Mouse (Mus musculus) CH12.LX (cell line): ENCODE measurements at regions not wholly inside any gene's neighbourhood (a gene's known extent, or its start where the extent isn't known, plus 50 kb on each side); places are given as distances from the start of the nearest gene placed in this dataset.

ENCODE experiments used
- DNase-seq: peaks from one replicate; pipeline ENCODE4 v3.0.0-alpha.2; 2013; ENCODE audit errors: extremely low read depth
- H3K27ac ChIP-seq: 2 replicates; pipeline ENCODE4 v1.5.1; 2012; ENCODE audit warnings: low read depth, mild to moderate bottlenecking, control low read depth, moderate library complexity; ENCODE audit not compliant: insufficient read depth
- H3K27me3 ChIP-seq: replicated peaks from 2 replicates; pipeline ENCODE3; 2012; ENCODE audit warnings: inconsistent platforms
- H3K36me3 ChIP-seq, 2 experiments: replicated peaks in 1 of 2; 2 replicates each; pipeline versions ENCODE3 to v1.6.1; 2012; ENCODE audit warnings: inconsistent platforms in 1 of 2, low read length in 1 of 2, mild to moderate bottlenecking in 1 of 2, mixed read lengths in 1 of 2, moderate library complexity in 1 of 2; ENCODE audit not compliant: control insufficient read depth in 1 of 2, insufficient read depth in 1 of 2
- H3K4me1 ChIP-seq, 2 experiments: 2 replicates each; pipeline ENCODE4 v1.6.1; 2012; ENCODE audit warnings: inconsistent platforms in 1 of 2, moderate library complexity in 1 of 2; ENCODE audit not compliant: insufficient read depth in 2 of 2, control insufficient read depth in 1 of 2
- H3K4me2 ChIP-seq: 2 replicates; pipeline ENCODE4 v1.6.1; 2012; ENCODE audit warnings: low read depth, mild to moderate bottlenecking, control low read depth; ENCODE audit not compliant: poor library complexity, insufficient read depth, severe bottlenecking
- H3K4me3 ChIP-seq, 3 experiments: fragments of 150-350 bp in 1 of 3; sonication (generic) in 1 of 3; replicated peaks in 1 of 3; 2 replicates each; pipeline versions ENCODE3 to v1.5.1; 2011 to 2012; ENCODE audit warnings: low read depth in 2 of 3, low read length in 2 of 3, mild to moderate bottlenecking in 2 of 3, moderate library complexity in 2 of 3, control low read depth in 1 of 3, improper control_type of control experiment in 1 of 3, inconsistent platforms in 1 of 3, mixed read lengths in 1 of 3; ENCODE audit not compliant: poor library complexity in 1 of 3
- H3K79me2 ChIP-seq: replicated peaks from 2 replicates; pipeline ENCODE4 v1.6.1; 2012; ENCODE audit warnings: mild to moderate bottlenecking, moderate library complexity; ENCODE audit not compliant: control insufficient read depth, poor library complexity, insufficient read depth, severe bottlenecking; ENCODE audit errors: extremely low read depth
- H3K9ac ChIP-seq: 2 replicates; pipeline ENCODE4 v1.6.1; 2012; ENCODE audit warnings: low read depth, mild to moderate bottlenecking, control low read depth, moderate library complexity; ENCODE audit not compliant: insufficient read depth
- H3K9me3 ChIP-seq: replicated peaks from 2 replicates; pipeline ENCODE3; 2012; ENCODE audit warnings: low read length, inconsistent platforms, mixed read lengths
- CHD1 ChIP-seq: IDR thresholded peaks from 2 replicates; pipeline ENCODE4 v1.6.1; 2012; ENCODE audit warnings: low read depth, low read length, improper control_type of control experiment, inconsistent platforms
- CTCF ChIP-seq, 2 experiments: IDR thresholded peaks in 1 of 2; conservative IDR thresholded peaks in 1 of 2; 2 replicates each; pipeline ENCODE4 v1.5.1; 2011 to 2012; ENCODE audit warnings: low read depth in 2 of 2, low read length in 2 of 2, improper control_type of control experiment in 1 of 2, inconsistent platforms in 1 of 2, mild to moderate bottlenecking in 1 of 2, moderate library complexity in 1 of 2
- E2F4 ChIP-seq: IDR thresholded peaks from 2 replicates; pipeline ENCODE4 v1.6.1; 2011; ENCODE audit warnings: low read depth, low read length, improper control_type of control experiment; ENCODE audit not compliant: insufficient replicate concordance
- EP300 ChIP-seq: IDR thresholded peaks from 2 replicates; pipeline ENCODE4 v1.6.1; 2011; ENCODE audit warnings: low read length, improper control_type of control experiment
- GABPA ChIP-seq: IDR thresholded peaks from 2 replicates; pipeline ENCODE4 v1.6.1; 2012; ENCODE audit warnings: low read depth, low read length, improper control_type of control experiment, inconsistent platforms; ENCODE audit not compliant: insufficient replicate concordance
- HCFC1 ChIP-seq: IDR thresholded peaks from 2 replicates; pipeline ENCODE4 v1.6.1; 2012; ENCODE audit warnings: low read depth, mild to moderate bottlenecking, inconsistent platforms, low read length, improper control_type of control experiment
- IRF4 ChIP-seq: IDR thresholded peaks from 2 replicates; pipeline ENCODE4 v1.6.1; 2014; ENCODE audit warnings: low read depth, mild to moderate bottlenecking, inconsistent platforms, low read length, improper control_type of control experiment
- MAX ChIP-seq: IDR thresholded peaks from 2 replicates; pipeline ENCODE4 v1.6.1; 2011; ENCODE audit warnings: low read length, improper control_type of control experiment
- MAZ ChIP-seq: IDR thresholded peaks from 2 replicates; pipeline ENCODE4 v1.6.1; 2012; ENCODE audit warnings: low read depth, mild to moderate bottlenecking, inconsistent platforms, low read length, improper control_type of control experiment, moderate library complexity
- MXI1 ChIP-seq: IDR thresholded peaks from 2 replicates; pipeline ENCODE4 v1.6.1; 2011; ENCODE audit warnings: mild to moderate bottlenecking, low read depth, low read length, improper control_type of control experiment
- MYC ChIP-seq: IDR thresholded peaks from 2 replicates; pipeline ENCODE4 v1.6.1; 2011; ENCODE audit warnings: low read depth, mild to moderate bottlenecking, improper control_type of control experiment, low read length
- NRF1 ChIP-seq: IDR thresholded peaks from 2 replicates; pipeline ENCODE4 v1.6.1; 2014; ENCODE audit warnings: low read depth, mild to moderate bottlenecking, inconsistent platforms, low read length, improper control_type of control experiment, moderate library complexity
- TBP ChIP-seq: conservative IDR thresholded peaks from 2 replicates; pipeline ENCODE4 v1.6.1; 2011; ENCODE audit warnings: low read depth, low read length, improper control_type of control experiment
- TCF12 ChIP-seq: IDR thresholded peaks from 2 replicates; pipeline ENCODE4 v1.6.1; 2014; ENCODE audit warnings: low read depth, mild to moderate bottlenecking, inconsistent platforms, low read length, improper control_type of control experiment
- UBTF ChIP-seq: IDR thresholded peaks from 2 replicates; pipeline ENCODE4 v1.6.1; 2012; ENCODE audit warnings: low read depth, mild to moderate bottlenecking, inconsistent platforms, low read length, improper control_type of control experiment, moderate library complexity
- USF1 ChIP-seq: IDR thresholded peaks from 2 replicates; pipeline ENCODE4 v1.6.1; 2014; ENCODE audit warnings: low read depth, mild to moderate bottlenecking, inconsistent platforms, low read length, improper control_type of control experiment
- ZC3H11A ChIP-seq: IDR thresholded peaks from 2 replicates; pipeline ENCODE4 v1.6.1; 2012; ENCODE audit warnings: low read depth, mild to moderate bottlenecking, inconsistent platforms, low read length, improper control_type of control experiment
- ZMIZ1 ChIP-seq: IDR thresholded peaks from 2 replicates; pipeline ENCODE4 v1.6.1; 2012; ENCODE audit warnings: low read depth, mild to moderate bottlenecking, inconsistent platforms, low read length, improper control_type of control experiment
- dilution Hi-C: fragments of 300-500 bp; cut with MboI; formaldehyde crosslinking; loops from 2 replicates; pipeline ENCODE4 v1.14.3; 2020; ENCODE audit warnings: low sequenced_read_pairs; ENCODE audit not compliant: extremely low pct_unique_long_range_greater_than_20kb, extremely low pct_ligation_motif_present
- in situ Hi-C: fragments of 300-500 bp; cut with MboI; formaldehyde crosslinking; loops from 3 replicates; pipeline ENCODE4 v1.14.3; 2019; ENCODE audit warnings: low sequenced_read_pairs, low pct_ligation_motif_present, low pct_unique_long_range_greater_than_20kb, mixed read lengths

DNA sequence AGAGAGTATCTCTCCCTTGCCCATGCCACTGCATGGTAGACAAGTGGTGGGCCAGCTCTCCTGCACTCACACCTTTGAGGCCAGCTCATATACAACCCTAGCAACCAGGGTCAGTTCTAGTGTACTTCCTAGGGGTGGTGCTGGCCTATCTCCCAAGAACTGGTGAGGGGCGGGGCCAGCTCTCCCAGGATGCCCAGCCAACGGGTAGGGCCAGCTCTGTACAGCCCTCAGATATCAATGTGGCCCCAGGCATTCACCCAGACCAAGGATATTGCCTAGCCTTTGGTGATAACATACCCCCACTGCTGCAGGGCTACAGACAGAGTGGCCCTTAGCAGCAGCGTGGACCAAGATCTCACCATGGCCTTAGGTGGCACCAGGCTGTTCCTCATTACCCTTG, 55.1 kb upstream of the Exoc4 start:
- peaks cover 3% of the 10 kb centered on the region for H3K27me3 ChIP-seq
- no peaks in the 10 kb centered on the region for H3K36me3 ChIP-seq
- no peaks in the 10 kb centered on the region for H3K9me3 ChIP-seq
- no peak overlapping the region for H3K27ac ChIP-seq
- in situ Hi-C loops (no loop called here), dilution Hi-C loops (no loop called here)
- DNase-seq, result no peak
- no peak overlapping the region for H3K9ac ChIP-seq
- no peaks in the 10 kb centered on the region for H3K4me1 ChIP-seq
- no peak for TF ChIP-seq CHD1
- no peak for TF ChIP-seq IRF4
- TF ChIP-seq HCFC1, result no peak
- no peak for TF ChIP-seq MAX
- TF ChIP-seq GABPA, result no peak
- TF ChIP-seq EP300, result no peak
- no peak for TF ChIP-seq ZC3H11A
- no peak for TF ChIP-seq TBP
- TF ChIP-seq NRF1, result no peak
- no peak for TF ChIP-seq ZMIZ1
- no peak for TF ChIP-seq USF1
- TF ChIP-seq MAZ, result no peak
- TF ChIP-seq UBTF, result no peak
- TF ChIP-seq TCF12, result no peak
- no peak for TF ChIP-seq MYC
- TF ChIP-seq CTCF (conservative IDR thresholded peaks at IDR 0.05 in 1 of 2, IDR thresholded peaks at IDR 0.05 in 1 of 2; ENCODE audit: low read depth in 2 of 2, low read length in 2 of 2), result no peak
- no peak for TF ChIP-seq MXI1
- TF ChIP-seq E2F4, result no peak
- TF ChIP-seq, all 38 proteins: peak for 0
- H3K4me3 ChIP-seq, result no peak overlapping the region
- H3K79me2 ChIP-seq, result no peaks in the 10 kb centered on the region
- no peak overlapping the region for H3K4me2 ChIP-seq
